Mouse (Mus musculus): ENCODE data around the gene Hectd2. TPM values are rescaled to one million over a fixed set of nuclear protein-coding genes. Genes with fewer than 3 reads are reported as not detected.

Gene Hectd2
- polyA plus RNA-seq (2015; fragmentation: Nextera tagmentation; extraction: Ambion mirVana): 2.5 and 3.9 TPM in 2 replicates

GRCm38 (mm10) chr19:36554046-36554784 lies at the start of gene Hectd2:
Gene Hectd2 (plus strand): TSS chr19:36554639.
- WGBS: 0% methylated on average over 59 of the region's 92 CpGs
- ATAC-seq (ENCODE audit: insufficient number of reproducible peaks, insufficient read depth, low FRiP score, low TSS enrichment, low read depth): peak; percentile 67
- Histone ChIP-seq H3K4me1 (0 out of 2 replicates have a peak, but pooled peaks cover 3% of the 10 kb centered on the region), H3K27me3 (peaks cover 13% of the 10 kb centered on the region), H3K9ac (peak within 1 kb of the TSS; percentile 86), H3K4me2 (peak within 1 kb of the TSS; percentile 94), H3K27ac (peak within 1 kb of the TSS; percentile 55), H3K9me3 (no peaks in the 10 kb centered on the region), H3K36me3 (no peaks in the 10 kb centered on the region), H3K4me3 (peak within 1 kb of the TSS; percentile 83)

- ATAC-seq (ENCODE audit: insufficient number of reproducible peaks, insufficient read depth, low FRiP score, low TSS enrichment, low read depth): no peak
- H3K9ac ChIP-seq: no peak overlapping the region
- H3K27ac ChIP-seq: no peak overlapping the region
- WGBS: 88% methylated on average over 2 of the region's 2 CpGs
- H3K4me1 ChIP-seq: no peaks in the 10 kb centered on the region
- no peak overlapping the region for H3K4me2 ChIP-seq
- no peaks in the 10 kb centered on the region for H3K36me3 ChIP-seq
- H3K4me3 ChIP-seq: no peak overlapping the region
- H3K27me3 ChIP-seq: no peaks in the 10 kb centered on the region
- no peaks in the 10 kb centered on the region for H3K9me3 ChIP-seq
Observed at GRCm38 (mm10) chr19:36504716-36505115, 49.7 kb upstream of the Hectd2 start.

GRCm38 (mm10) chr19:36511305-36511704 lies 43.1 kb upstream of the Hectd2 start:
- no peak overlapping the region for H3K27ac ChIP-seq
- H3K9ac ChIP-seq: no peak overlapping the region
- ATAC-seq (ENCODE audit: insufficient number of reproducible peaks, insufficient read depth, low FRiP score, low TSS enrichment, low read depth): no peak
- H3K4me1 ChIP-seq: no peaks in the 10 kb centered on the region
- H3K27me3 ChIP-seq: no peaks in the 10 kb centered on the region
- H3K9me3 ChIP-seq: no peaks in the 10 kb centered on the region
- 85% methylated on average over 1 of the region's 1 CpGs for WGBS
- H3K4me2 ChIP-seq: no peak overlapping the region
- H3K4me3 ChIP-seq: no peak overlapping the region
- no peaks in the 10 kb centered on the region for H3K36me3 ChIP-seq

- H3K27ac ChIP-seq: no peak overlapping the region
- peaks cover 3% of the 10 kb centered on the region; the same call in 1 of the 2 replicates for H3K4me1 ChIP-seq
- H3K27me3 ChIP-seq: no peaks in the 10 kb centered on the region
- 50% methylated on average over 2 of the region's 2 CpGs for WGBS
- no peaks in the 10 kb centered on the region for H3K9me3 ChIP-seq
- no peaks in the 10 kb centered on the region for H3K36me3 ChIP-seq
- H3K9ac ChIP-seq: no peak overlapping the region
- H3K4me3 ChIP-seq: no peak overlapping the region
- no peak overlapping the region for H3K4me2 ChIP-seq
- no peak for ATAC-seq (ENCODE audit: insufficient number of reproducible peaks, insufficient read depth, low FRiP score, low TSS enrichment, low read depth)
Observed at GRCm38 (mm10) chr19:36518461-36518860, 36.0 kb upstream of the Hectd2 start.

GRCm38 (mm10) chr19:36521568-36521967 lies 32.9 kb upstream of the Hectd2 start:
- H3K27ac ChIP-seq: no peak overlapping the region
- no peak overlapping the region for H3K4me3 ChIP-seq
- no peak overlapping the region for H3K9ac ChIP-seq
- H3K27me3 ChIP-seq: no peaks in the 10 kb centered on the region
- H3K9me3 ChIP-seq: no peaks in the 10 kb centered on the region
- H3K4me1 ChIP-seq: peaks cover 3% of the 10 kb centered on the region; the same call in 1 of the 2 replicates
- ATAC-seq (ENCODE audit: insufficient number of reproducible peaks, insufficient read depth, low FRiP score, low TSS enrichment, low read depth): no peak
- 89% methylated on average over 2 of the region's 2 CpGs for WGBS
- H3K4me2 ChIP-seq: no peak overlapping the region
- H3K36me3 ChIP-seq: no peaks in the 10 kb centered on the region

- no peak for ATAC-seq (ENCODE audit: insufficient number of reproducible peaks, insufficient read depth, low FRiP score, low TSS enrichment, low read depth)
- peaks cover 3% of the 10 kb centered on the region; the same call in 1 of the 2 replicates for H3K4me1 ChIP-seq
- 81% methylated on average over 3 of the region's 3 CpGs for WGBS
- H3K36me3 ChIP-seq: no peaks in the 10 kb centered on the region
- no peaks in the 10 kb centered on the region for H3K9me3 ChIP-seq
- H3K27me3 ChIP-seq: no peaks in the 10 kb centered on the region
- H3K4me2 ChIP-seq: no peak overlapping the region
- no peak overlapping the region for H3K27ac ChIP-seq
- H3K4me3 ChIP-seq: no peak overlapping the region
- no peak overlapping the region for H3K9ac ChIP-seq
Observed at GRCm38 (mm10) chr19:36522558-36523195, 31.8 kb upstream of the Hectd2 start.

GRCm38 (mm10) chr19:36525071-36525470 lies 29.4 kb upstream of the Hectd2 start:
- no peaks in the 10 kb centered on the region for H3K9me3 ChIP-seq
- no peaks in the 10 kb centered on the region for H3K27me3 ChIP-seq
- no peak overlapping the region for H3K4me3 ChIP-seq
- no peak overlapping the region for H3K27ac ChIP-seq
- H3K36me3 ChIP-seq: no peaks in the 10 kb centered on the region
- no peak overlapping the region for H3K4me2 ChIP-seq
- no peak overlapping the region for H3K9ac ChIP-seq
- H3K4me1 ChIP-seq: no peaks in the 10 kb centered on the region
- ATAC-seq (ENCODE audit: insufficient number of reproducible peaks, insufficient read depth, low FRiP score, low TSS enrichment, low read depth): no peak

GRCm38 (mm10) chr19:36533082-36533481 lies 21.4 kb upstream of the Hectd2 start:
- no peak overlapping the region for H3K4me2 ChIP-seq
- WGBS: 61% methylated on average over 5 of the region's 5 CpGs
- H3K4me1 ChIP-seq: peaks cover 18% of the 10 kb centered on the region
- ATAC-seq (ENCODE audit: insufficient number of reproducible peaks, insufficient read depth, low FRiP score, low TSS enrichment, low read depth): no peak
- no peak overlapping the region for H3K4me3 ChIP-seq
- no peaks in the 10 kb centered on the region for H3K36me3 ChIP-seq
- H3K27ac ChIP-seq: no peak overlapping the region
- H3K9ac ChIP-seq: no peak overlapping the region
- H3K9me3 ChIP-seq: no peaks in the 10 kb centered on the region
- H3K27me3 ChIP-seq: 0 out of 2 replicates have a peak, but pooled peaks cover 3% of the 10 kb centered on the region

GRCm38 (mm10) chr19:36534011-36534765 lies 20.3 kb upstream of the Hectd2 start:
- H3K4me2 ChIP-seq: peak overlapping the region; percentile 57
- H3K4me1 ChIP-seq: peaks cover 18% of the 10 kb centered on the region
- ATAC-seq (ENCODE audit: insufficient number of reproducible peaks, insufficient read depth, low FRiP score, low TSS enrichment, low read depth): peak; percentile 48; the same call in 1 of the 2 replicates
- 38% methylated on average over 17 of the region's 17 CpGs for WGBS
- H3K9me3 ChIP-seq: no peaks in the 10 kb centered on the region
- 0 out of 2 replicates have a peak, but pooled peaks cover 3% of the 10 kb centered on the region for H3K27me3 ChIP-seq
- peak overlapping the region; percentile 11; the same call in 1 of the 2 replicates for H3K9ac ChIP-seq
- peak overlapping the region; percentile 73 for H3K27ac ChIP-seq
- peak overlapping the region; percentile 24 for H3K4me3 ChIP-seq
- no peaks in the 10 kb centered on the region for H3K36me3 ChIP-seq

GRCm38 (mm10) chr19:36534766-36535140 lies 19.7 kb upstream of the Hectd2 start:
- ATAC-seq (ENCODE audit: insufficient number of reproducible peaks, insufficient read depth, low FRiP score, low TSS enrichment, low read depth): 0 out of 2 replicates have a peak, but pooled peaks have one; percentile 38
- 17% methylated on average over 8 of the region's 8 CpGs for WGBS

GRCm38 (mm10) chr19:36535186-36535585 lies 19.3 kb upstream of the Hectd2 start:
- Histone ChIP-seq H3K9ac (no peak overlapping the region), H3K27me3 (0 out of 2 replicates have a peak, but pooled peaks cover 3% of the 10 kb centered on the region), H3K4me3 (peak overlapping the region; percentile 24; the same call in 1 of the 2 replicates), H3K27ac (peak overlapping the region; percentile 69), H3K9me3 (no peaks in the 10 kb centered on the region), H3K4me1 (peaks cover 18% of the 10 kb centered on the region), H3K36me3 (no peaks in the 10 kb centered on the region), H3K4me2 (peak overlapping the region; percentile 57)
- no peak for ATAC-seq (ENCODE audit: insufficient number of reproducible peaks, insufficient read depth, low FRiP score, low TSS enrichment, low read depth)
- 42% methylated on average over 2 of the region's 2 CpGs for WGBS

More at GRCm38 (mm10) chr19:36534766-36535140, 19.7 kb upstream of the Hectd2 start:
- no peak overlapping the region for H3K9ac ChIP-seq
- H3K36me3 ChIP-seq: no peaks in the 10 kb centered on the region
- peak overlapping the region; percentile 57 for H3K4me2 ChIP-seq
- H3K9me3 ChIP-seq: no peaks in the 10 kb centered on the region
- H3K27ac ChIP-seq: peak overlapping the region; percentile 73
- peaks cover 18% of the 10 kb centered on the region for H3K4me1 ChIP-seq
- peak overlapping the region; percentile 24 for H3K4me3 ChIP-seq
- 0 out of 2 replicates have a peak, but pooled peaks cover 3% of the 10 kb centered on the region for H3K27me3 ChIP-seq
